Mouse (Mus musculus) urinary bladder, postnatal 10 days (tissue): Measurements from ENCODE around the gene Hpn.

Experiments
- DNase-seq: peaks from one replicate; pipeline ENCODE4 v3.0.0; 2022; ENCODE audit warnings: low spot score

Gene Hpn

DNA sequence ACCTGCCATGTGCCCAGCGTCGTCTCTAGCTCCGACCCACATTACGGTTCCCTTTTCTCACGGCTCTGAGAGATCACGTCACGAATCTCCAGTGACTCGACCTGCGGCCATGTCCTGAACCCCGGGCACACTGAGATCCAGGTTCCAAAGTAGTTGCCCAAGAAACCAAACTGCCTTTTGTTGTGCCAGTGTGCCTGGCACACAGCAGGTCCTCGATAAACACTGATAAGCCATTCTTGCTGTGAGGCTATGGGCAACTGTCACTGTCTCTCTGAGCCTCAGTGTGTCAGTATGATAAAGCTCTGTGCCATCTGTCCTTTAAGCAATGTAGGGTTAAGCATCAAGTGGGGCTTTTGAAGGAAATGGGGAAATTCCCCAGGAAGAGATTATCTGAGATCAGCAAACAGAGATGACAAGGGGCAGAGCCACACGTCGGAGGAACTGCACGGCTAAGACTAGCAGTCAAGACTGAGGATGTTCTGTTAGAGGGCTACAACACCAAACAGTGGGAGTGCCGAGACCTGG is 4.2 kb downstream of the Hpn start:
- no peak for DNase-seq

DNA sequence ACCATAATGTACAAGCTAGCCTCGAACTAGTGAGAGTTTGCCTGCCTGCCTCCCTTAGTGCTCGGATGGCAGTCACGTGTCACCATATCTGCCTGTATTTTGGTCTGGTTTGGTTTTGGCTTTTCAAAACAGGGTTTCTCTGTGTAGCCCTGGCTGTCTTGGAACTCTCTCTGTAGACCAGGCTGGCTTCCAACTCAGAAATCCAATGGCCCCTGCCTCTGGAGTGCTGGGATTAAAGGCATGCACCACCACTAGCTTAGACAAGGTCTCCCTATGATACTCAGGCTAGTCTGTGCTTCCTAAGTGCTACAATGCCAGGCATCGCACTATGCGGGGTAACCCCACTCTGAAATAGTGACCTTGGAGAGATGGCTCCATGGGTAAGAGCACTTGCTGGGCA is 5.3 kb downstream of the Hpn start:
- DNase-seq, result no peak

DNA sequence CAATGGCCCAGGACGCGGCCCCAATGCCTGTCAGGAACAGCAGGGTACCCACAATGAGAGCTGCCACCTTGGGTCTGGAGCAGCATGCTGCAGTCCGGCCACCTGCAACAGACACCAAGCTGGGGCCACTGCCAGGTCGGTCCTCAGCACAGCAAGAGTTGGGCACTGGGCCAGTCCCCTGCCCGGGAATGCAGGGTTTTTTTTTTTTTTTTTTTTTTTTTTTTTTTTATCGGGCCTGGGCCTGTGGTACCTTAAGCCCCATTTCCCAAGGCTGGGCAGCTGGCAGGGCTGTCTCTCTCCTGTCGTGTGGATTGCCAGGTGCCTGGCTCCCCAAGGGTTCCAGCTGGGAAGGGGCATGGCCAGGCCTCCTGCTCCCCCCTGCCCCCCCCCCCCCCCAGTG is 6.0 kb downstream of the Hpn start:
- DNase-seq, result no peak

DNA sequence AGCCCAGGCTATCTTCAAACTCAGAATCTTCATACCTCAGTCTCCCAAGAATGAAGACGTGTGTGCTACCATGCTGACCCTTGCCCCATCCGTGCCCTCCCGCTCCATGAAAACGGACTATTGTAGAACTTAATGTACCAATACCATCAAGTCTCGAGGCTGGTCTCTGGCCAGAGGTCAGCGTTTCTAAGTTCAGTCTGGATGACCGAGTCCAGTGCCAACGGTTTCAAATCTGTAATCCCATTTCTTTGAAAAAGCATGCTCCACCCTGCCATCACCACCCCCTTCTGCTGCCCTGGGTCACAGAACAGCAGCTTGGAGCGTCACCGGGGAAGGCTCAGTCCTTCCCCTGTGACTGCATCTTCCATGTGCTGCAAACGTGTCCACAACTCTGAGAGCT is 7.3 kb downstream of the Hpn start:
- no peak for DNase-seq

DNA sequence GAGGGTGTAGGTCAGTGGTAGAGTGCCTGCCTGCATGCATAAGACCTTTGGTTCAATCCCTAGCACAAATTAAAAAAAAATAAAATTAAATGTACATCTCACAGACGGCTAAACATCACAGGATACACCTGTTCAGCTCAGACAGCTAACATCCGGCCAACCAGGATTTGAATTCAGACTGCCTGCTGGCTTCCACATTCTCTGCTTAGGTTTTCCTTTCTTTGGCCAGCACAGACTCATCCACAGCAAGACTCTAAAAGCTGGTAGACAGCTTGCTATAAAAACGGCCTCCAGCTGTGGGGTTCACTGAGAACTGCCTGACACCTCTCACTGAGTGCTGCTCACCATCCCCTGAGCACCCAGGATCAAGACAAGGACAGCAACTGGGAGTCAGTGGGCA is 8.9 kb downstream of the Hpn start:
- DNase-seq, result no peak

DNA sequence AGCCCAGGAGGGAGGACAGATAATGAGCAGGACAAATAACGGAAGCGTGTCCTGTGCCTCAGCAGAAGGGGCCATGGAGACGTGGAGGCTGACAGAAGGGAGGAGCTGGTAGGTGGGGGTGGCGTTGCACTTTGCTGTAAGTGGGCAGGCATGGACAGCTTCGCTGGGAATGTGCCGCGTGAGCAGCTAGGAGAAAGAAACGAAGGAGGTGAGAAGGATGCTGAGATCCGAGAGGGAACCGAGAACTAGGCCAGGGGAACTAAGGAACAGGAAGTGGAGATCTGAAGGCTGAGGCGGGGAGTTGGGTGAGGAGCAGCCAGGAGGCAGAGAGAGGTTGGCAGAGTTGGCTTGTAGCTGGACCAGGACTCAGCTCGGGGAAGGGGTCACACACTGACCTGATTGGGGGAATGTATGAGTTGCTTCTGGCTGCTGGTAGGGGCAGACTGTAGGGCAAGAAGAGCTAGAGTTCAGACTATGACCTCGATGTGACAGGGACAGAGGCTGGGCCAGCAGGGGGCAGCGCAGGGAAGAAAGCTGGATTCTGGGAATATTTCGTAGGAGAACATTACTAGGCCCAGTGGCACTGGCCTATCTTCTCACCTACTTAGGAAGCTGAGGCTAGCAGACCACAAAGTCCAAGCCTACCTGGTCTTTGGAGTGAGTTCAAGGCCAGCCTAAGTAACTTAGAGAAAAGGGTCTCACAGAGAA is 9.9 kb downstream of the Hpn start:
- DNase-seq, result no peak

DNA sequence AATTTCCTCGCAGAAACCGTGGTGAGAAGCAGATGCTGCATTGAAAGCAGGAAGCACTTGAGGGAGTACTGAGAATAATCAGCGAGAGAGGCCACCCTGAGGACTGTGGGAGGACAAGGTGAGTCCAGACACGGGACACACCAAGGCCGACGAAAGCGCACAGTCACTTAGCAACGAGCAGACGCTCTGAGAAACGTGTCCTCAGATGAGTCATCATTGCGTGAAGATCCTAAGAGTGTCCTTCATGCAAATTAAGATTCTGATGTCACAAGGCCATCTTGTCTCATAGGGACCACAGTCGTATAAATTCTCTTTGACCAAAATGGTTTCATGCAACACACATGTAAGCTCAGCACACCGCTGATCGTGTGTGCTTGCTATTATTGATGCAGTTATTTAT is 14.3 kb downstream of the Hpn start:
- no peak for DNase-seq

DNA sequence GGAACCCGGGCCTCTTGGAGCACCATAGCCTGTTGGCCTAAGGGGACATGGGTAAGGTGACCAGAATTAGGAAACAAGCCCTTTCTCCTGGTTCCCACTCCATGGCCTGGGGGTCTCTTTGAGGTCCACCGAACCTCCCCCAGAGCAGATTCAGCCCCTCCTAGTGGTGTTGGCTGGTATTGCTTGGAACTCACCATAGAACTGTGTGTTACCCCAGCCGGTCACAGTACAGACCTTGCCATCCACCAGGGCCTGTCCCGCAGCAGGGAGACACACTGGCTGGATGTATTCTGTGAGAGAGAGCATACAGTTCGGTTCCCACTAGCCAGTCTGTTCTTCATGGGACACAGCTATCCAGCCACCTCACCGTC is 15.5 kb downstream of the Hpn start:
- DNase-seq, result no peak

DNA sequence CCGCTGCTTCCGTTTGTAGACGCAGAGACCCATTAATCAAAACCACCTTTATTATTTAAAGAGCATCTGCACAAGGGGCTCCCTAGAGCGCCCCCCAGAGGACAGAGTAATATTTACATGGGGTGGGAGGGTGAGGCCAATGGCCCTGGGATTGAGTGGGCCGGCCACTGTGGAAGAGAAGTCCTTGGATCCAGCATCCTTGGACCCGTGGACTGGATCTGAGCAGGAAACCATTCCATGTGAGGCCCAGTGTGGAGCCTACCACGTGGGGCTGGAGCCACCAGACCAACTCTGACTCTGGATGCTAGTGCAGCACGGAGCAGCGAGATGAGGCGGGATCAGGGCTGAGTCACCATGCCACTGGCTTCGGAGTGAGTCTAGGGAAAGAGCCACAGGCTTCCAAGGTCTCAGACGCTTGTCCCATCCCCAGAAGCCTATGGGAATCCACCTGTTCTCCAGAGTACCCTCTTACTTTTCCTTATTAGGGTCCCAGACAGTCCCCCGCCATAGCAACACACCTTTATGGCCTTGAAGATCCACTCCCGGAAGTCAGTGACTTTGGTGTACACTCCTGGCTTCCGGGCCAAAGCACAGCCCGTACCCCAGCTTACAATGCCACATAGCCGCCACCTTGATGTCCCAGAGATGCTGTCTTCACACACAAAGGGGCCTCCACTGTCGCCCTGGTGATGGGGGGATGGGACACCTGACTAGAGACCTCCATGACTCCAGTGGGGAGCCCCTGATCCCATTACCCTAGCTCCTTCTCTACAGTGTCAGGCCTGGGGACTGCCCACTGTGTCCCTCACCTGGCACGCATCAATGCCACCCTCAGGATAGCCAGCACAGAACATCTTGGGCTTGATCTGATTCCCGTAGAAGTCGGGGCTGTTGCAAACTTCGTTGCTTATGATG is 16.1 kb downstream of the Hpn start:
- DNase-seq, result no peak

DNA sequence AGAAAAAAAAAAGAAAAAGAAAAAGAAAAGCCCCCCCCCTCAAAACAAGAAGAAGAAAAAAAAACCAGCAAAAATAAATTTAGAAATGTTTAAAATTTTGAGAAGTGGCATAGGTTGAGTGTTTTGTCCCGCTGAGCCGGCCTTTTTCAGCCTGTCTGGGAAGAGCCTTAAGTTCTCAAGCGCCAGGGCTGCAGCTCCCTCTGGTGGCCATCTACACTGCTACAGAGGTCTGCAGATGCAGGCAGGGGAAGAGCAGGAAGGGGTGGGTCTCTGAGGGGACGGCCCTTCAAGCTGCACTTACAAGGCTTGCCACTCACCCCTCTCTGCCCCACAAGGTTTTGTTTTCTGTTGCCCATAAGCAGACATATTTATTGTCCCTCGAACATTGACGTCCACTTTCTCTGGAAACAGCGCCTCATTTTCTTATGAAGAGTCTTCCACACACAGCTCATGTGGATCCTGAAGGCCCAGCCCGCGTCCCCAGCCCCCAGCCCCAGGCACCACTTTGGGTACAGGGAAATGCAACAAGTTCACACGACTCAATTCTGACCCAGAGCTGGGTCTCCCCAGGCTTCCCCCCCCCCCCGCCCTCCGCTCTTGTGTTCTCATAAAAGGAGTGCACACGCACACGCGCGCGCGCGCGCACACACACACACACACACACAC is 17.4 kb downstream of the Hpn start:
- peak; percentile 79 for DNase-seq

DNA sequence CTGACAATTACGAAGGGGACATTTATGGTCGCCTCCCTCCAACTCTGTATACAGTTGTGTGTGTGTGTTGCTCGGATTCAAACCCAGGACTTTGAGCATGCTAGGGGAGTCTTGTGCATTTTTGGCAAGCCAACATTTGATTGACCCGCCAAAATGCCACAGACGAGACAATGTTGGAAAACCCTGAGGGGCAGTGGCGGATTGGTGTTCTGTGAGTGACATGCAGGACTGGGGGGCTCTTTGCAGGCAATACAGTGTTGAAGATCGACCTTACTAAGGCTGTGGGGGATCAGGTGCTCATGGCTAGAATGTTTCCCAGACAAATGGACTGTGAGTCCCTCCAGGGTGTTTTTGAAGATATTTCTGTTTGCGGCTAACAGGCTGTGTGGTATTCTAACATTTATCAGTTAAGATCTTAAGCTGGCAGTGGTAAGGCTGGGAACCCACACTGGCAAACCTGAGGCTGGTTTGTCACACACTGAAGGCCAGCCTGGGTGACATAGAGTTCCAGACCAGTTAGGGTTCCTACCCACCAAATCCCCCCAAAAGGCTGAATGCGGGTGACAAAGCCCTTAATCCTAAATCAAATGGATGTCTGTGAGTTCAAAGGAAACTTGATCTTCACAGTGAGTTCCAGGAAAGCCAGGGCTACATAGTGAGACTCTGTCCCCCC is 18.1 kb downstream of the Hpn start:
- no peak for DNase-seq

DNA sequence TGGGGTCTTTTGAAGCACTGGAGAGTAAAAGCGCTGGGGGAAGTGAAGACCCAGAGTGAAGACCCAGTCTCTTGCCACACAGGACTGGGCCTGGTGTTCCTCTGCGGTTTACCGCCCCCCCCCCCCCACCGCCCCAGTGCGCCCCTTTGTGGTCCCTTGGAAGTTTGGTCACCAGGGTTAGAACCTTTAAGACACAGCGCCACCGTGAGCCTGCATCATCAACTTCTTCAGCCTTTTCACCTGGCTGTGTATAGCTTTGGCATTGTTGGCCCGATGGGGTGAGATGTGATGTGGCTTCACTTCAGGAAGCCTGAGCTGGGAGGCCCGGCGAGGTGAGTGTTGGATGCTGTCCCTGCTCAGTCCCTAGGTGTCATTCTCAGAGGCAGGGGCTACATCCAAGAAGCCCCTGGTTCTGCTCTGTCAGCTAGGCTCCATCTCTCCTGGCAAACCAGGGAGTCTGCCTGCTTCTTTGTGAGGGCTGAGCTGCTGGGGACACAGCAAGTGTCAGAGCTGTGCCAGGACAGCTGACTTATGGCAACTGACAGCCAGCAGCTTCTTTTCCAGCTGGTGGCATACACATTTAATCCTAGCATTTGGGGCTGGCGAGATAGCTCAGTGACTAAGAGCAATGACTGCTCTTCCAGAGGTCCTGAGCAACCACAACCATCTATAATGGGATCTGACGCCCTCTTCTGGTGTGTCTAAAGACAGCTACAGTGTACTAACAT is 20.2 kb downstream of the Hpn start:
- DNase-seq, result no peak

DNA sequence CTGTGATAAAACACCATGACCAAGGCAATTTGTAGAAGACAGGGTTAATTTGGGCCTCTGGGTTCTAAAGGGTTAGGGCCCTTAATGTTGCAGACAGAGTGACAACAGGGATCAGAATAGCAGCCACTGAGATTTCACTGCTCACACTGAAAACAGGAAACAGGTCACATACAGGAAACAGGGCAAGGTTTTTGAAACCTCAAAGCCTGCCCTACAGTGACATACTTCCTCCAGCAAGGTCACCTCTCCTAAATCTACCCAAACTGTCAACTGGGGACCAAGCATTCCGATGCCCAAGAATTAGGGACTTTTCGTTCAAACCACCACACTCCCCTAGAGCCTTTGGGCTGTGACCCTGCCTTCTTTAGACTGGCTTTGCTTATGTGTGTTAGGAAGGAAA is 25.4 kb downstream of the Hpn start:
- DNase-seq, result no peak

DNA sequence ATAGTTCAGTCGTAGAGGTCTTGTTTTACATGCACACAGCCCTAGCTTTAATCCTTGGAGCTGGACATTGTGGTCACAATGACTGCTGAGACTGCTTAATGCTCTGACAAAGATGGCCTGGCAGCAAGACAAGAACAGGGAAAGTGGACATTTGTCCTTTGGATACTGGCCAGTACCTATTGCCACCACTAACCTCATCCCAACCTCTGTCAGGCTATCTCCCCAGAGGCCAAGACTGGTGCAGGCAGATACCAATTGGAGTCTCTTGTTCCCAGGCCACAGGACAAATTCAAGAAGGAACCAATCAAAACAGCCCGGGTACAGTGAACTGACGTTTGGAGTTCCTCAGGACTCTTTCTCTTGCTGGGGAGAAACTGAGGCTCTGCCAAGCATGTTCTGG is 26.9 kb downstream of the Hpn start:
- DNase-seq, result no peak

DNA sequence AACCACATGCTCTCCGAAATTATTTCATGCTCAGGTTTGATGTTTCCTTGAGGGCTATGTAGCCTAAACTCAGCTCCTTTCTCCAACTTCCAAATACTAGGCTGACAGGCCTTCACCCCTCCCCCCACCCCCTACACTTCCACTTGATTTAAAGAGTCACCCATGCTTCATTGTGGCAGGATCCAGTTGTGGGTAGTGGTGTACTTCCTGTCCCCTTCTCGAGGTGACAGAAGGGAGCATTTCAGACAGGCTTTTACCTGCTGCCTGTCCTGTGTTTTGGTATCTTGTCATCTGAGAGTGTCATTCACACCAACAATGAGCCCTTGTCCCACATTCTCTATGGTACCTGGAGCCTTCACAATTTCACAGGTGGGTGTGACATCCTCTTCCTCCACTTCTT is 27.8 kb downstream of the Hpn start:
- DNase-seq, result no peak

DNA sequence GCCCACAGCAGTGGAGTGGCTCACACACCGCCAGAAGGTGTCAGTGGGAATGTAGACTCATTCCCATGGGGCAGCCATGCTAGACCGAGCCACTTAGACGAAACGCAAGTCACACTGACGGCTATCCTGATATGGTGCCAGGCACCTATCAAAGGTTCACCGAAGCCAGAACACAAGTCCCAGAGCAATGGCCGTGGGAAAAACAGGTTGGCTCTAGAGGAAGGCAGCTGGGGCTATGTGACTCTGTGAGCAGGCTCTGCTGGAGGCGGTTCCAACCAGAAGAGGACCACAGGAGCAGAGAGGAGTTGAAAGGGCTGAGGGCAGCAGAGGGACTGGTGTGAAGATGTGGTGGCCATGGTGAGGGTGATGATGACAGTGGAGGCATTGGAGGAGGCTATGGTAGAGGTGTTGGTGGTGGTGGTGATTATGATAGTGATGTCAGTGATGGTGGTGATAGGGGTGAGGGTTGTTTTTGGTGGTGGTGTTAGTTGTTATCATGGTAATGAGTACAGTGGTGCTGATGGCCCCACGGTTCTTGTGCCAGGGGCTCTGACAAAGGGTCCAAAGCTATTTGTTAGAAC is 28.8 kb downstream of the Hpn start:
- DNase-seq, result no peak

DNA sequence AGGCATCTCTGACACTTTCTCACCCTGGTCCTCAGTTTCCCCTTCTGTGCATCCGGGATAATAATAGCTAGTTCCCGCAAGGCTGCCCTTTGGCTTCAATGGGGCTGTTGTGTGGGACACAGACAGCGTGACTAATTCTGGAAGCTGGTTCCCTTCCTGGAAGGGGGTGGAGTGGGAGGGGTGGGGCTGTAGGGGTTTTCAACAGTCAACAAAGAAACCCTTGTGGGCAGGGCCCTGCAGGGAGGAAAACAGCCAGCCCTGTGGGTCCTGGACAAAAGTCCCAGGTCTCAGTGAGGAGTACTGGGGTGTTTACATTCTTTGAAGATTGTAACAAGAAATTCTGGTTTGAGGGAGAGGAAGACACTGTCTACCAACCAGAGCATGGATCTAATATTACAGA is 29.9 kb downstream of the Hpn start:
- DNase-seq, result no peak

DNA sequence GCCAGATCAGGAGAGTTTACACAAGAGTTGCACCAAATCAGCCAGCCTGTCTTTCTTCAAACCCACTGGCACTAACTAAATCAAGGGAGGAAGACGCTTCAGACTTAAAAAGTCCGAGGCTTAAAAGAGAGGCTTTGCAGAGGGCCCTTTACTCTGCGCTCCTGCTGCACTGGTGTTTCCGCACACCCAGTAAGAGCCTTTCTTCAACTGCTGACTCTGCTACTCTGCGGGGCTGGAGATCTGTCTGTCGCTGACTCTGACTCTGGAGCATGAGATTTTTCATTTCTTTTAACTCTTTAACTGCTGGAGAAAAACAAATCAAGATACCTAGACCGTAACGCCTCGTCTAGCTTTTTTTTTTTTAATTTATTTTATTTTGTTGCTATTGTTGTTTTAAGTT is 30.9 kb downstream of the Hpn start:
- DNase-seq, result no peak

DNA sequence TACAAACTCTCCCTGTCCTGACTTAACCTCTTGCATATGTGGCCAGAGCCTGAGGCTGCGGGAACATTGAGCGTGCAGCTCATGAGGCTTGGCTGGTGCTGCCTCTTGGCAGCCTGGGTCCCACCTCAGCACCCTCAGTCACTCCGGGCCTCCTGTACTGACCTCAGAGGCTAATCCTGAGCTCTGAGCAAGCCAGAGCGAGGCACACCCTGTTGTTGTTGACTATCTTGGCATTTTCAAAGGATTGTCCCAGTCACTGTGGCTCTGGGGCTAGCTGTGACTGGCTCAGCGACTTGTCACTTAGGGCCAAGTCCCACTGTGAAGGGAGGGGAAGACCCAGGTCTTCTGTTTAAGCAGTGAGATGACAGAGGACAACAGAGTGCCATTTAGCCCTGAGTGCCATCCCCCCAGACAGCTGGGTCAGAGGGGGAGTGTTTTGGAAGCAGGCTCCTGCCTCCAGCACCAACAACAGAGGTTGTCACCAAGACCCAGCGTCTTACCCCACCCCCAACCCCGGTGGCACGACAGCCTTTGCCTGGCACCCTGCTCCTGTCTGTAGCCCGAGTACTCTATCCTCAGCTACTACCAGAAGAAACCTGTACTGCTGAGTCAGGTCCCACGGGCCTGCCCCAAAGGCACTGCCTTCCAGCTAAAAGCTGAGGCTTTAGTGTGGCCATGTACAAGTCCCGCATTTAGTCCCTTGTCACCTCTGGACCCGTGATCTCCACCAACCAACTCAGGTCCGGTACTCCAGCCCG is 32.1 kb downstream of the Hpn start:
- no peak for DNase-seq

DNA sequence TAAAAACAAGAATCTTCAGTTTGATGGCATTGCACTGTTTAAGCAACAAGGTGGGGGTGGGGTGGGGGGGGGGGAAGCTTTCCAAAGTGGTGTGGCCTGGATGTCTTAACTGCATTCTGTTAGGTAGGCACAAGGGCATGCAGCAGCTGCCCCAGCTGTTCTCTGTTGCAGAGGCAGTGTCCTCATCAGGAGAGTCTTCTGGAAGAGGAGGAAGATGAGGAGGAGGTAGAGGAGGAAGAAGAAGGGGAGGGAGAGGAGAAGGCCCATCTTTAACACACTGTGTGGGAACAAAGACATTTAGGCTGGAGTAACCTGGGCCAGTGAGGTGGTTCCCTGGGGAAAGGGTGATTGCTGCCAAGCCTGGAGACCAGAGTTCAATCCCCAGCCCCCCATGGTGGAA is 33.0 kb downstream of the Hpn start:
- no peak for DNase-seq

DNA sequence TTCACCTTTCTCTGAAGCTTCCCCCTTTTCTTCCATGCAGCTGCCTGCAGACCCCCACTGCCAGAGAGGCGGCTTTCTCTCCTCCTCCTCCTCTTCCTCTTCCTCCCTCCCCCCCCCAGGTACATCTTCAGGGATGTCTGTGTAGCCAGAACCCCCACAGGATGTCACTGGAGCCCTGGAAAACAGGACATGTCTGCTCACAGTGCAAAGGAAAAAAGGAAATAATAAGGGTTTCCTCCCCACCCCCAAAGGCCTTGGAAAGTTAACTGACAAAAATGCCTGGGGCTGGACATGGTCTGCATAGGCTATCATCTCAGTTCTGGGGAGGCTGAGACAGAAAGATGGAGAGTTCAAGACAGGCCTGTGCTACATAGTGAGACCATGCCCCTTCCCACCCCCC is 34.0 kb downstream of the Hpn start:
- DNase-seq, result no peak
